Comparison of ENCODE assay signal across 8 mouse cellular contexts in the genomic region with DNA sequence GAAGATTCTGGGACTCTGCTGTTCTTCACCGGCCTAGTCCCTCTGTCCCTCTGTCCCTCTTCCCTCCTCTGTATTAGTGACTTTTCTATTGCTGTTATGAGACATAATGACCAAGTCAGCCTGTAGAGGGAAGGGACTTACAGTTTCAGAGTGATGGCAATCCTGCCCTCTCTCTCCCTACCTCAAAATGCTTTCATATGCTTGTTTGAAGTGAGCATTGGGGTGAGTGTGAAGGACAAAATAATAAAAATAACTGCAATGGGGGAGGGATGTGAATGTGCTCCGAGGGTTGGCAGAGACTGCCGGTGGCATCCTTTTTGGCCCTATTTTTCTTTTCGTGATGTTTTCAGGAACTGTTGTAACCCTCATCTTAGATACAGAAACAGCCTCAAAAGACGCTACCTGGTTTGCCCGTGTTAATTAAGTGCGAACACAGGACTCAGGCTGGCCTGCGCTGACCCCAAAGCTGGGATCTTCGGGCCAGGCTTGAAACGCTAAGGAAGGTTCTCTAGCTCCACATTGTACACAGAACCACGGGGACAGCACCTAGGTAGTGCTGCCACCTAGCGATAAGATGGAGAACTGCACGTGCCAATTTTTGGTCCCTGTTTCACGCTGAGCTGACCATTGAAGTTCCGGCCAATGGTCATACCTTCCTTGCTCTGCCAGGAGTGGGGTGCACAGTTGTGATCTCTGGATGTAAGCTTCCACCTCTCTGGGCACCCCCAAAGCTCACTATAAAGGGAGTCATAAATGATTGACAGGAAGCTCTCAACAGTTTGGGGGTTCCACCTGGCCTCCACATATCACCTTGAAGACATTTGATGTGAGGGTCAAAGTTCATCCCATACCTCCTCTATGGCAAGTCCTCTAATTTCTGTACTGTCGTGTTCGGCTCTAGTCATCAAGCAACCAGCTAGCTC. TPM values are rescaled to one million over a fixed set of nuclear protein-coding genes. Genes with fewer than 3 reads are reported as not detected.
DNase-seq lines count a peak whose midpoint lies in the region; ATAC-seq and TF ChIP-seq lines count a peak whose summit lies in the region.

No protein-coding gene starts in this region.

- no peak overlapping the region for H3K4me2 ChIP-seq in forebrain, postnatal 0 days (ENCODE audit: low read depth)
- H3K4me2 ChIP-seq in forebrain, embryonic 12.5 days: no peak overlapping the region

- no peak for ATAC-seq in forebrain, postnatal 0 days
- ATAC-seq in forebrain, embryonic 12.5 days (ENCODE audit: low FRiP score): no peak

- no peaks in the 10 kb centered on the region for H3K36me3 ChIP-seq in forebrain, postnatal 0 days (ENCODE audit: insufficient read depth)
- H3K36me3 ChIP-seq in forebrain, embryonic 12.5 days (replicated peaks): no peaks in the 10 kb centered on the region
- no peaks in the 10 kb centered on the region for H3K36me3 ChIP-seq in megakaryocyte, embryonic 14.5 days (replicated peaks; ENCODE audit: low read length)
- no peaks in the 10 kb centered on the region for H3K36me3 ChIP-seq in spleen, adult 2 months (ENCODE audit: control insufficient read depth, insufficient read depth, low read length)

- H3K9ac ChIP-seq in forebrain, postnatal 0 days: no peak overlapping the region
- no peak overlapping the region for H3K9ac ChIP-seq in forebrain, embryonic 12.5 days

- TF ChIP-seq POLR2A in spleen, adult 2 months (IDR thresholded peaks at IDR 0.05; ENCODE audit: low read depth, low read length): no peak

- H3K4me1 ChIP-seq in forebrain, postnatal 0 days (ENCODE audit: insufficient read depth): no peaks in the 10 kb centered on the region
- H3K4me1 ChIP-seq in forebrain, embryonic 12.5 days: no peaks in the 10 kb centered on the region
- H3K4me1 ChIP-seq in megakaryocyte, embryonic 14.5 days: peaks cover 13% of the 10 kb centered on the region
- no peaks in the 10 kb centered on the region for H3K4me1 ChIP-seq in spleen, adult 2 months (ENCODE audit: control insufficient read depth, insufficient read depth, insufficient read length)

- 36% methylated on average over 17 of the region's 17 CpGs for WGBS in forebrain, postnatal 0 days
- 38% methylated on average over 17 of the region's 17 CpGs for WGBS in forebrain, embryonic 12.5 days
- 31% methylated on average over 17 of the region's 17 CpGs for whole genome bisulfite sequencing in spleen, adult 2 months

- H3K4me3 ChIP-seq in forebrain, postnatal 0 days (ENCODE audit: low read depth, low read length): no peak overlapping the region
- H3K4me3 ChIP-seq in forebrain, embryonic 12.5 days (replicated peaks): no peak overlapping the region
- H3K4me3 ChIP-seq in megakaryocyte, embryonic 14.5 days (replicated peaks): peak overlapping the region; percentile 34
- H3K4me3 ChIP-seq in spleen, adult 2 months (ENCODE audit: extremely low read depth, insufficient read depth, insufficient read length): no peak overlapping the region

- TF ChIP-seq CTCF in forebrain, postnatal 0 days (IDR thresholded peaks at IDR 0.05; ENCODE audit: low read depth): peak; percentile 94
- TF ChIP-seq CTCF in spleen, adult 2 months (IDR thresholded peaks at IDR 0.05; ENCODE audit: extremely low read depth, insufficient read depth, insufficient read length, insufficient replicate concordance): peak; percentile 87; the same call in 1 of the 2 replicates

- no peak overlapping the region for H3K27ac ChIP-seq in forebrain, postnatal 0 days (ENCODE audit: low read depth, low read length)
- no peak overlapping the region for H3K27ac ChIP-seq in forebrain, embryonic 12.5 days
- no peak overlapping the region for H3K27ac ChIP-seq in spleen, adult 2 months (ENCODE audit: insufficient read depth, low read length)

- no peaks in the 10 kb centered on the region; the same call in 1 of the 2 replicates for H3K27me3 ChIP-seq in forebrain, postnatal 0 days (ENCODE audit: insufficient read depth, low read length)
- 0 out of 2 replicates have a peak, but pooled peaks cover 5% of the 10 kb centered on the region for H3K27me3 ChIP-seq in forebrain, embryonic 12.5 days
- H3K27me3 ChIP-seq in megakaryocyte, embryonic 14.5 days (replicated peaks): peaks cover 22% of the 10 kb centered on the region
- no peaks in the 10 kb centered on the region for H3K27me3 ChIP-seq in spleen, adult 2 months (ENCODE audit: control insufficient read depth, insufficient read depth, low read length)

- H3K9me3 ChIP-seq in forebrain, postnatal 0 days (ENCODE audit: low read length): no peaks in the 10 kb centered on the region
- H3K9me3 ChIP-seq in forebrain, embryonic 12.5 days: no peaks in the 10 kb centered on the region
- 0 out of 2 replicates have a peak, but pooled peaks cover 5% of the 10 kb centered on the region for H3K9me3 ChIP-seq in megakaryocyte, embryonic 14.5 days

- peak; percentile 59 for DNase-seq in forebrain, postnatal 0 days
- DNase-seq in adipocyte (ENCODE audit: low spot score): peak; percentile 59
- peak; percentile 49 to 72 for DNase-seq in cerebellum, postnatal 4 days (ENCODE audit: low spot score in 2 of 2)
- DNase-seq in heart, adult 9 months (ENCODE audit: low spot score in 2 of 2): peak; percentile 17 to 42
- DNase-seq in layer of hippocampus, postnatal 14 days (ENCODE audit: low spot score in 2 of 2): peak; percentile 38 to 46
- DNase-seq in spleen, adult 2 months (ENCODE audit: low read depth in 1 of 2, low spot score in 2 of 2): peak in 1 of 2 experiments; percentile 56

RNA-seq across cellular contexts. Expression of gene Flvcr2, which starts 17.1 kb away (rescaled TPM):
- total RNA-seq in forebrain, postnatal 0 days (2014; rRNA removed): 5.5 and 6.9 TPM in 2 replicates
- polyA plus RNA-seq in forebrain, postnatal 0 days (2015; fragmentation: Nextera tagmentation; extraction: Ambion mirVana): 3.4 and 4.0 TPM in 2 replicates
- polyA plus RNA-seq in forebrain, embryonic 12.5 days (2016; fragmentation: Nextera tagmentation; extraction: Ambion mirVana): 1.4 and 1.5 TPM in 2 replicates
- total RNA-seq in layer of hippocampus, postnatal 14 days (2021): 1 to 10 TPM; 2.9 to 3.2 TPM
- not detected in 2 replicates for polyA plus RNA-seq in megakaryocyte, embryonic 14.5 days (2012; ENCODE audit: insufficient read depth, low replicate concordance)
- polyA plus RNA-seq in spleen, adult 2 months (2012; rRNA removed): 0.40 and 0.60 TPM in 2 replicates

RNA-seq across cellular contexts. Expression of gene Batf, which starts 42.8 kb away (rescaled TPM):
- 0.77 TPM in 1 of 2 replicates, not detected in the other for total RNA-seq in forebrain, postnatal 0 days (2014; rRNA removed)
- polyA plus RNA-seq in forebrain, postnatal 0 days (2015; fragmentation: Nextera tagmentation; extraction: Ambion mirVana): 0.65 and 1.3 TPM in 2 replicates
- polyA plus RNA-seq in forebrain, embryonic 12.5 days (2016; fragmentation: Nextera tagmentation; extraction: Ambion mirVana): 0.56 and 1.5 TPM in 2 replicates
- total RNA-seq in layer of hippocampus, postnatal 14 days (2021): under 1 TPM; 0.46 to 0.55 TPM
- 27.1 and 31.7 TPM in 2 replicates for polyA plus RNA-seq in megakaryocyte, embryonic 14.5 days (2012; ENCODE audit: insufficient read depth, low replicate concordance)
- polyA plus RNA-seq in spleen, adult 2 months (2012; rRNA removed): 15.4 and 18.5 TPM in 2 replicates
